Mouse (Mus musculus) ES-E14 (cell line): ENCODE results near the gene Ak7. TPM values are rescaled to one million over a fixed set of nuclear protein-coding genes. Genes with fewer than 3 reads are reported as not detected.
A peak's percentile ranks its signal among the peaks of the same experiment; 100 is the strongest.

Source experiments
- DNase-seq: peaks from one replicate; pipeline ENCODE4 v3.0.0-alpha.2; 2013; ENCODE audit warnings: low read depth, low spot score
- H3K27ac ChIP-seq: 2 replicates; pipeline ENCODE4 v1.5.1; 2012; ENCODE audit warnings: low read depth, mild to moderate bottlenecking, low read length, moderate library complexity, mixed read lengths; ENCODE audit not compliant: poor library complexity, insufficient read depth, severe bottlenecking
- H3K36me3 ChIP-seq: 2 replicates; pipeline ENCODE4 v1.6.1; 2012; ENCODE audit warnings: mild to moderate bottlenecking, low read length, moderate library complexity, mixed read lengths; ENCODE audit not compliant: control insufficient read depth, poor library complexity, insufficient read depth, severe bottlenecking
- H3K4me1 ChIP-seq, 2 experiments: fragments of 150-350 bp in 1 of 2; sonication (generic) in 1 of 2; 2 replicates each; pipeline ENCODE4 v1.6.1; 2012; ENCODE audit warnings: low read length in 2 of 2, mild to moderate bottlenecking in 1 of 2, mixed read lengths in 1 of 2; ENCODE audit not compliant: control insufficient read depth in 2 of 2, insufficient read depth in 2 of 2, poor library complexity in 1 of 2
- H3K4me3 ChIP-seq, 2 experiments: fragments of 150-350 bp in 1 of 2; sonication (generic) in 1 of 2; 2 replicates each; pipeline ENCODE4 v1.5.1; 2012; ENCODE audit warnings: low read length in 2 of 2, low read depth in 1 of 2, mild to moderate bottlenecking in 1 of 2, mixed read lengths in 1 of 2; ENCODE audit not compliant: insufficient read depth in 1 of 2, poor library complexity in 1 of 2, severe bottlenecking in 1 of 2
- H3K9ac ChIP-seq: 2 replicates; pipeline ENCODE4 v1.6.1; 2012; ENCODE audit warnings: low read depth, mild to moderate bottlenecking, low read length, mixed read lengths; ENCODE audit not compliant: poor library complexity, insufficient read depth, severe bottlenecking
- H3K9me3 ChIP-seq: fragments of 150-350 bp; sonication (generic); 2 replicates; pipeline ENCODE4 v1.6.1; 2012; ENCODE audit warnings: low read depth, mild to moderate bottlenecking, low read length; ENCODE audit not compliant: control insufficient read depth, insufficient read depth
- CHD2 ChIP-seq: IDR thresholded peaks from 2 replicates; pipeline ENCODE4 v1.6.1; 2014; ENCODE audit warnings: mild to moderate bottlenecking, low read depth, low read length, inconsistent platforms
- HCFC1 ChIP-seq: IDR thresholded peaks from 2 replicates; pipeline ENCODE4 v1.6.1; 2012; ENCODE audit warnings: low read length, inconsistent platforms, borderline replicate concordance; ENCODE audit not compliant: insufficient read depth
- MAFK ChIP-seq: IDR thresholded peaks from 2 replicates; pipeline ENCODE4 v1.6.1; 2014; ENCODE audit warnings: mild to moderate bottlenecking, low read depth, low read length, inconsistent platforms; ENCODE audit not compliant: insufficient read depth
- ZC3H11A ChIP-seq: IDR thresholded peaks from 2 replicates; pipeline ENCODE4 v1.6.1; 2012; ENCODE audit warnings: low read depth, mild to moderate bottlenecking, inconsistent platforms, low read length, borderline replicate concordance
- ZNF384 ChIP-seq: IDR thresholded peaks from 2 replicates; pipeline ENCODE4 v1.6.1; 2012; ENCODE audit warnings: low read depth, low read length, inconsistent platforms
- in situ Hi-C, 2 experiments: fragments of 600-800 bp; cut with MboI; formaldehyde crosslinking; loops; one replicate each; pipeline ENCODE4 v1.15.1; 2025; ENCODE audit warnings: low sequenced_read_pairs in 2 of 2, inconsistent platforms in 1 of 2; ENCODE audit not compliant: unreplicated experiment in 2 of 2
- total RNA-seq: library from RNA; depleted of rRNA; stranded (reverse); fragments of 300-350 nt; gene quantifications from 2 replicates; pipeline ENCODE4 v1.2.3, GENCODE M21; 2012; rRNA removed

Gene Ak7
- total RNA-seq: 2.3 and 6.5 TPM in 2 replicates

- DNase-seq: peak; percentile 99
- in situ Hi-C loops: no loop called here
- H3K36me3 ChIP-seq: no peaks in the 10 kb centered on the region
- peaks cover 3 to 8% of the 10 kb centered on the region in 2 experiments; a peak in 3 of 4 replicates for H3K4me1 ChIP-seq
- no peak within 1 kb of the TSS for H3K9ac ChIP-seq
- H3K9me3 ChIP-seq: no peaks in the 10 kb centered on the region
- no peak within 1 kb of the TSS for H3K27ac ChIP-seq
- no peak for TF ChIP-seq HCFC1
- no peak for TF ChIP-seq MAFK
- no peak for TF ChIP-seq ZC3H11A
- TF ChIP-seq CHD2: no peak
- TF ChIP-seq ZNF384: no peak
- H3K4me3 ChIP-seq: 0 out of 4 replicates have a peak within 1 kb of the TSS, but pooled peaks of 1 of the 2 experiments have one; percentile 5
Observed at GRCm38 (mm10) chr12:105705799-105706487, at the start of gene Ak7. Gene Ak7 (plus strand): TSS chr12:105705976.

GRCm38 (mm10) chr12:105676274-105676673 lies 29.5 kb upstream of the Ak7 start:
- peaks cover 14% of the 10 kb centered on the region; the same call in 1 of the 2 replicates for H3K36me3 ChIP-seq
- H3K9me3 ChIP-seq: no peaks in the 10 kb centered on the region
- TF ChIP-seq MAFK (no peak), HCFC1 (no peak), ZNF384 (no peak), ZC3H11A (no peak), CHD2 (no peak)
- H3K4me3 ChIP-seq: no peak overlapping the region
- no peak for DNase-seq
- no peak overlapping the region for H3K27ac ChIP-seq
- no peak overlapping the region for H3K9ac ChIP-seq
- H3K4me1 ChIP-seq: no peaks in the 10 kb centered on the region
- in situ Hi-C loops: no loop called here

GRCm38 (mm10) chr12:105678211-105678610 lies 27.6 kb upstream of the Ak7 start:
- Histone ChIP-seq H3K9ac (no peak overlapping the region), H3K4me1 (no peaks in the 10 kb centered on the region; a peak in 1 of 4 replicates), H3K36me3 (peaks cover 11% of the 10 kb centered on the region; the same call in 1 of the 2 replicates), H3K27ac (no peak overlapping the region), H3K9me3 (no peaks in the 10 kb centered on the region), H3K4me3 (peak overlapping the region in 1 of 2 experiments; percentile 22; a peak in 1 of 4 replicates)
- no peak for DNase-seq
- no peak for TF ChIP-seq CHD2
- no peak for TF ChIP-seq ZC3H11A
- TF ChIP-seq MAFK: no peak
- TF ChIP-seq ZNF384: no peak
- TF ChIP-seq HCFC1: no peak
- in situ Hi-C loops: no loop called here

GRCm38 (mm10) chr12:105678762-105679161 lies 27.0 kb upstream of the Ak7 start:
- no peak for DNase-seq
- H3K4me1 ChIP-seq: no peaks in the 10 kb centered on the region; a peak in 1 of 4 replicates
- TF ChIP-seq CHD2 (no peak), ZNF384 (no peak)
- peaks cover 10% of the 10 kb centered on the region; the same call in 1 of the 2 replicates for H3K36me3 ChIP-seq
- H3K27ac ChIP-seq: no peak overlapping the region
- no peak overlapping the region for H3K4me3 ChIP-seq
- H3K9ac ChIP-seq: no peak overlapping the region
- no peaks in the 10 kb centered on the region for H3K9me3 ChIP-seq
- in situ Hi-C loops: no loop called here
